Mouse (Mus musculus) heart, embryonic 12.5 days (tissue): ENCODE results near the gene Rpl19. TPM values are rescaled to one million over a fixed set of nuclear protein-coding genes. Genes with fewer than 3 reads are reported as not detected.

Experiments
- microRNA-seq: library from miRNA; unstranded; fragments of <30 nt; microRNA quantifications from one replicate; pipeline ENCODE4, GENCODE M21; 2017
- polyA plus RNA-seq: library from polyadenylated mRNA; unstranded; fragments of >200 nt; fragmentation: Nextera tagmentation; extraction: Ambion mirVana; gene quantifications from 2 replicates; pipeline ENCODE4 v1.2.1, GENCODE M21; 2016

Gene Rpl19
- polyA plus RNA-seq, 1 experiment from 2014 or later = 675 TPM

Small RNAs within 50 kb of the gene (microRNA-seq; reads per million reads assigned to microRNA genes)
- gene Gm27597 = not detected

Other genes starting within 250 kb of the Rpl19 start
- 404 and 410 TPM in 2 replicates for gene Rpl23, start 244.3 kb upstream of the Rpl19 start, polyA plus RNA-seq
- 46.9 and 49.5 TPM in 2 replicates for gene Lasp1, start 227.7 kb upstream of the Rpl19 start, polyA plus RNA-seq
- gene B230217C12Rik, start 185.9 kb upstream of the Rpl19 start, polyA plus RNA-seq = 6.9 and 7.4 TPM in 2 replicates
- 0.87 and 1.5 TPM in 2 replicates for gene Fbxo47, start 142.6 kb upstream of the Rpl19 start, polyA plus RNA-seq
- 0.31 TPM in 1 of 2 replicates, not detected in the other for gene Plxdc1, start 40.3 kb upstream of the Rpl19 start, polyA plus RNA-seq
- 3.4 and 3.9 TPM in 2 replicates for gene Arl5c, start 30.5 kb upstream of the Rpl19 start, polyA plus RNA-seq
- gene Cacnb1, start 3.7 kb upstream of the Rpl19 start, polyA plus RNA-seq = 6.1 and 8.5 TPM in 2 replicates
- gene Stac2, start 26.8 kb downstream of the Rpl19 start, polyA plus RNA-seq = 0.47 and 0.63 TPM in 2 replicates
- 13.3 and 14.8 TPM in 2 replicates for gene Fbxl20, start 123.7 kb downstream of the Rpl19 start, polyA plus RNA-seq
- 46.3 TPM in 2 replicates for gene Med1, start 166.6 kb downstream of the Rpl19 start, polyA plus RNA-seq
- gene Cdk12, start 176.3 kb downstream of the Rpl19 start, polyA plus RNA-seq = 9.4 and 10.6 TPM in 2 replicates